8 mouse cellular contexts compared by ENCODE assay signal in genomic region chr12:100307501-100308260, GRCm38 (mm10).
DNase-seq lines count a peak whose midpoint lies in the region; ATAC-seq lines count a peak whose summit lies in the region.

No protein-coding gene starts in this region.

- H3K27me3 ChIP-seq in heart, embryonic 10.5 days (ENCODE audit: insufficient read depth, poor library complexity, severe bottlenecking): no peaks in the 10 kb centered on the region
- H3K27me3 ChIP-seq in midbrain, embryonic 15.5 days (replicated peaks): no peaks in the 10 kb centered on the region

- peak overlapping the region; percentile 57; the same call in 1 of the 2 replicates for H3K27ac ChIP-seq in heart, embryonic 10.5 days
- peak overlapping the region; percentile 74 for H3K27ac ChIP-seq in midbrain, embryonic 15.5 days

- peak overlapping the region; percentile 9; the same call in 1 of the 2 replicates for H3K9ac ChIP-seq in midbrain, embryonic 15.5 days

- no peak overlapping the region for H3K4me3 ChIP-seq in heart, embryonic 10.5 days
- no peak overlapping the region for H3K4me3 ChIP-seq in midbrain, embryonic 15.5 days

- DNase-seq in frontal cortex, postnatal 25 days (ENCODE audit: low spot score in 2 of 2): no peak
- DNase-seq in cerebellum, postnatal 25 days: peak; percentile 81 to 87
- DNase-seq in heart, embryonic 10.5 days (ENCODE audit: low spot score): no peak
- DNase-seq in kidney, postnatal 36 days: peak; percentile 50 to 66
- DNase-seq in c-Kit-positive CD71-positive TER-119-positive erythroid progenitor cells, embryonic 14.5 days (ENCODE audit: low spot score): no peak
- DNase-seq in spleen, postnatal 4 days (ENCODE audit: low spot score in 2 of 2): no peak

- H3K9me3 ChIP-seq in heart, embryonic 10.5 days: no peaks in the 10 kb centered on the region
- H3K9me3 ChIP-seq in midbrain, embryonic 15.5 days: no peaks in the 10 kb centered on the region

- H3K4me1 ChIP-seq in heart, embryonic 10.5 days: peaks cover 39% of the 10 kb centered on the region
- H3K4me1 ChIP-seq in midbrain, embryonic 15.5 days: peaks cover 44% of the 10 kb centered on the region

- WGBS in heart, embryonic 10.5 days: 55% methylated on average over 8 of the region's 8 CpGs
- 27% methylated on average over 8 of the region's 8 CpGs for WGBS in midbrain, embryonic 15.5 days

- ATAC-seq in frontal cortex, adult (ENCODE audit: low TSS enrichment): peak; percentile 20; the same call in 1 of the 2 replicates
- ATAC-seq in midbrain, embryonic 15.5 days (replicated peaks): peak; percentile 38

- H3K36me3 ChIP-seq in heart, embryonic 10.5 days: peaks cover 14% of the 10 kb centered on the region; the same call in 1 of the 2 replicates
- no peaks in the 10 kb centered on the region for H3K36me3 ChIP-seq in midbrain, embryonic 15.5 days (replicated peaks)

- no peak overlapping the region for H3K4me2 ChIP-seq in midbrain, embryonic 15.5 days

Comparison
In these comparisons a context has a peak if more than half of its experiments do, and no peak if none do; other contexts are left out.
1. DNase-seq: peak in cerebellum, postnatal 25 days (2 of 2) and kidney, postnatal 36 days (2 of 2); none in frontal cortex, postnatal 25 days (0 of 2), heart, embryonic 10.5 days (single experiment), c-Kit-positive CD71-positive TER-119-positive erythroid progenitor cells, embryonic 14.5 days (single experiment) and spleen, postnatal 4 days (0 of 2).